Mouse (Mus musculus) midbrain, embryonic 10.5 days (tissue): ENCODE data around the gene Ttll11. TPM values are rescaled to one million over a fixed set of nuclear protein-coding genes. Genes with fewer than 3 reads are reported as not detected.

Source experiments
- DNase-seq: peaks from one replicate; pipeline ENCODE4 v3.0.0-alpha.2; 2017; ENCODE audit warnings: low spot score
- H3K27ac ChIP-seq: fragments of 300-500 bp; sonication (generic); replicated peaks from 2 replicates; pipeline ENCODE4 v1.5.1; 2016; ENCODE audit warnings: mild to moderate bottlenecking
- H3K27me3 ChIP-seq: fragments of 300-500 bp; sonication (generic); 2 replicates; pipeline ENCODE4 v1.6.1; 2016; ENCODE audit warnings: low read depth, mild to moderate bottlenecking; ENCODE audit not compliant: poor library complexity, severe bottlenecking
- H3K36me3 ChIP-seq: fragments of 300-500 bp; sonication (generic); 2 replicates; pipeline ENCODE4 v1.6.1; 2016; ENCODE audit warnings: mild to moderate bottlenecking, moderate library complexity
- H3K4me1 ChIP-seq: fragments of 300-500 bp; sonication (generic); 2 replicates; pipeline ENCODE4 v1.6.1; 2016
- H3K4me3 ChIP-seq: fragments of 300-500 bp; sonication (generic); 2 replicates; pipeline ENCODE4 v1.5.1; 2016; ENCODE audit warnings: mild to moderate bottlenecking, moderate library complexity
- H3K9me3 ChIP-seq: fragments of 300-500 bp; sonication (generic); replicated peaks from 2 replicates; pipeline ENCODE4 v1.6.1; 2016; ENCODE audit warnings: mild to moderate bottlenecking
- WGBS: fragments of 180-500 bp; shearing (Covaris S2); methylation state at CpG from one replicate; pipeline ENCODE4 v1.1.7; 2016; 5-methylcytosine and 5-hydroxymethylcytosine counted together
- polyA plus RNA-seq: library from polyadenylated mRNA; unstranded; fragments of >200 nt; fragmentation: Nextera tagmentation; extraction: Ambion mirVana; gene quantifications from 2 replicates; pipeline ENCODE4 v1.2.1, GENCODE M21; 2016

Ttll11 gene
- polyA plus RNA-seq, 1 experiment from 2014 or later = 0.74 TPM

DNA sequence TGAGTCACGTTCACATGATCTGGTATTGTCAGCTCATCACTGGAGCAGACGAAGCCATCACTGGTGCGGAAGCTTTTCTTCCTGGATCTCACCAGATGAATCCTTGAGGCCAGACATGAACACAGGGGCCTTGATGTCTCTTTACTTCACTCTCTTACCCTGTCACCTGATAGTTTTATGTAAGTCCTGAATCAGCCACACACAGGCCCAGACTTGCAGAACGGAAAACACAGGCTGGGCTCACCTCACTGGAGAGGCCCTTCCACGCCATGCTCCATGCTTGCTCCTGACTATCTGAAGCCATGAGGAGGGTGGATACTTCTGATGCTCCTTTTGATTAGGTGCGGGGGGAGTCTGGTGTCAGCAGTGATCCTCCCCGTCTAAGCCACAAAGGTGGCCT, 193.8 kb downstream of the Ttll11 start:
- Histone ChIP-seq H3K36me3 (no peaks in the 10 kb centered on the region), H3K9me3 (no peaks in the 10 kb centered on the region), H3K27me3 (no peaks in the 10 kb centered on the region), H3K27ac (no peak overlapping the region), H3K4me1 (peaks cover 28% of the 10 kb centered on the region), H3K4me3 (no peak overlapping the region)
- 86% methylated on average over 7 of the region's 7 CpGs for WGBS
- DNase-seq = no peak

GRCm38 (mm10) chr2:35783368-35783767, 196.3 kb downstream of the Ttll11 start:
- 77% methylated on average over 10 of the region's 10 CpGs for WGBS
- no peak overlapping the region for H3K4me3 ChIP-seq
- peaks cover 28% of the 10 kb centered on the region for H3K4me1 ChIP-seq
- H3K27me3 ChIP-seq = no peaks in the 10 kb centered on the region
- H3K36me3 ChIP-seq = no peaks in the 10 kb centered on the region
- no peaks in the 10 kb centered on the region for H3K9me3 ChIP-seq
- H3K27ac ChIP-seq = peak overlapping the region; percentile 43; the same call in 1 of the 2 replicates
- DNase-seq = no peak

GRCm38 (mm10) chr2:35779266-35779665, 200.4 kb downstream of the Ttll11 start:
- 91% methylated on average over 5 of the region's 5 CpGs for WGBS
- Histone ChIP-seq H3K27ac (no peak overlapping the region), H3K27me3 (no peaks in the 10 kb centered on the region), H3K36me3 (no peaks in the 10 kb centered on the region), H3K9me3 (no peaks in the 10 kb centered on the region), H3K4me3 (no peak overlapping the region), H3K4me1 (peaks cover 28% of the 10 kb centered on the region)
- DNase-seq = no peak

- WGBS = 92% methylated on average over 9 of the region's 9 CpGs
- DNase-seq = no peak
- Histone ChIP-seq H3K4me1 (peaks cover 7% of the 10 kb centered on the region), H3K27me3 (no peaks in the 10 kb centered on the region), H3K4me3 (no peak overlapping the region), H3K9me3 (no peaks in the 10 kb centered on the region), H3K36me3 (no peaks in the 10 kb centered on the region), H3K27ac (no peak overlapping the region)
These were observed 202.8 kb downstream of the Ttll11 start for GRCm38 (mm10) chr2:35776935-35777334.

DNA sequence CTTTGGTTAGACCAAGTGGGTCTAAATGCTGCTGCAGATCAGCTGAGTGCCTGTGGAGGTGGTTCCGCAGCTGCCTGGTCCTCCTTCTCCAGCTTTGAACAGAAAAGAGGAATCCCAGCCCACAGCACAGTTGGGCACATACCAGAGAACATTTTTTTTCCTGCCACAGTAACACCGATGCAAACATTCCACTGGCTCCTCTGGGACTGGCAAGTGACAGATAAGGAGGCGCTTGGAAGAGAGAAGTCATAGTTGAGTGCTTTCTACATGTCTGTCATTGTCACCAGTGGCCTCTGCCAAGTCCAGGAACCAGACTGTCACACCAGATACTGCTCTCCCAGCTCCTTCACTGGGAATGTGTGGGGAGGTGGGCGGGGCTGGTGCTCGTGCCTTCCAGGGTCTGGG, 204.1 kb downstream of the Ttll11 start:
- no peak for DNase-seq
- H3K9me3 ChIP-seq = no peaks in the 10 kb centered on the region
- 64% methylated on average over 5 of the region's 5 CpGs for WGBS
- no peak overlapping the region for H3K4me3 ChIP-seq
- H3K4me1 ChIP-seq = 0 out of 2 replicates have a peak, but pooled peaks cover 4% of the 10 kb centered on the region
- no peaks in the 10 kb centered on the region for H3K36me3 ChIP-seq
- H3K27me3 ChIP-seq = no peaks in the 10 kb centered on the region
- H3K27ac ChIP-seq = no peak overlapping the region

DNA sequence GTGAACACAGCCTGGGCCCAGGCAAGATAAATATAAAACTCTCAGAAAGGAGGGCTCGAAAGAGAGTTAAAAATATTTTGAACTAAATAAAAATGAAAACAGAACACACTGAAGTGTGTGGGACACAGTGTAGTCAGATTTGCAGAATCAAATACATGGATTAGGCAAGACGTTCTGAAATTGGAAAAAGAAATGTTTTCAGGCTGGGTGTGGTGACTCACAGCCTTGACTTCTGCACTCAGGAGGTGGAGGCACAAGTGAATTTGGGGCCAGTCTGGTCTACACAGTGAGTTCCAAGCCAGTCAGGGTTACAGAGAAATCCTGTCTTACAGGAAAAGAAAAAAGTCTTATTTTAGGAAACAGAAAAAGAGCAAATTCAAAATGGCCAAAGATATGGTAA, 209.2 kb downstream of the Ttll11 start:
- H3K36me3 ChIP-seq = no peaks in the 10 kb centered on the region
- H3K27me3 ChIP-seq = peaks cover 20% of the 10 kb centered on the region; the same call in 1 of the 2 replicates
- no peak for DNase-seq
- WGBS = 86% methylated on average over 2 of the region's 2 CpGs
- no peak overlapping the region for H3K27ac ChIP-seq
- H3K4me3 ChIP-seq = no peak overlapping the region
- peaks cover 16% of the 10 kb centered on the region for H3K4me1 ChIP-seq
- H3K9me3 ChIP-seq = no peaks in the 10 kb centered on the region

DNA sequence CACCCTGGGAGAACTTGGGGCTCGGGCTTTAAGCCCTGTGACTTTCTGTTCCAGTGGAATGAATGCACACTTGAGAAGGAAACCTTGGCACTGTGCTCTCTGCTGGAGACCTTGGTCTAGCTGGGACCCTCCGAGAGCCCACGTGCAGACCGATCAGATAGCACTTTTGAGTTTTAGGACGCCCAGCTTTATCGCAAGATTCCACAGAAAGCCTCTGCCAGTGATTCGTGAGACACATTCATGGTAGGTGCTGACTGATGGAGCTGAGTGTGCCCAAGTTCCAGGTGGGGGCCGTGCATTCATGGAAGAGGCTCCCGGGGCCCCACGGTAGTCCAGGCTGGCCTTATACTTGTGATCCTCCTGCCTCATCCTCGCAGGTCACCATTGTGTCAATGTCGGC, 210.3 kb downstream of the Ttll11 start:
- Histone ChIP-seq H3K36me3 (no peaks in the 10 kb centered on the region), H3K9me3 (no peaks in the 10 kb centered on the region), H3K4me3 (no peak overlapping the region), H3K27ac (no peak overlapping the region), H3K4me1 (peaks cover 15% of the 10 kb centered on the region), H3K27me3 (peaks cover 20% of the 10 kb centered on the region; the same call in 1 of the 2 replicates)
- DNase-seq = no peak
- 85% methylated on average over 12 of the region's 12 CpGs for WGBS

GRCm38 (mm10) chr2:35768538-35769238, 211.0 kb downstream of the Ttll11 start:
- H3K4me1 ChIP-seq = peaks cover 15% of the 10 kb centered on the region
- no peak for DNase-seq
- H3K4me3 ChIP-seq = no peak overlapping the region
- H3K9me3 ChIP-seq = no peaks in the 10 kb centered on the region
- H3K27me3 ChIP-seq = peaks cover 20% of the 10 kb centered on the region; the same call in 1 of the 2 replicates
- WGBS = 42% methylated on average over 4 of the region's 4 CpGs
- H3K27ac ChIP-seq = 0 out of 2 replicates have a peak overlapping the region, but pooled peaks have one; percentile 33
- H3K36me3 ChIP-seq = no peaks in the 10 kb centered on the region

DNA sequence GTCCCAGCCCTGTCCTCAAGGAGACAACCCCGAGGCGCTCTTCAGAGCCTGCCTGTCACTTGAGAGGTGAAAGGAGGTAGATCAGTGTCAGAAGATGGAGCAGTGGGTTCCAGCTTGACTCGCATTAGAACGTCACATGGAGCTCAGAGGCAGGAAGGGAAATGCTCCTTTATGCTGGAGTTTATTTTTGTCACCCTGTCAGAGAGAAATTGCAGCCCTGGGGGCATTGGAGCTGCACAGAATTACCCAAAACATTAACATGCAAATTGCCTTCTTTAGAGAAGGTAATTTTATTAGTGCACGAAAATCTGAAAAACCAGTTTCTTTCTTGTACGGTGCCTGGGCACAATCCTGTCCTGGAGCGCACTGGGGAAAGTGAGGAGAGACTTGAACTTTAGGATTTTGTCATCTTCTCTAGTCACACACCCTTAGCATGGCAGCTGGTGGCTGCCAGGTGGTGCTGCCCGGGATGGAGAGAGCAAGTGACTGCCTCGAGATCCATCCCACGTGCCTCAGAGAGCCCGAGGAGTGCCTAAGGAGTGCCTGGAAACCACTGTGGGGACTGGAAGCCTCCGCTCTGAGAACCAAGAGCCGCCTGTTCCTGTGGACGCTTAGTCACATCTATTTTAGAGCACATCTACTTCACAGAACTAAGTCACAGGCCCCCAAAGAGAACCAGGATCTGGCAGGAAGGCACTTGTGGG, 211.7 kb downstream of the Ttll11 start:
- Histone ChIP-seq H3K36me3 (no peaks in the 10 kb centered on the region), H3K4me1 (peaks cover 15% of the 10 kb centered on the region), H3K9me3 (no peaks in the 10 kb centered on the region), H3K27me3 (peaks cover 20% of the 10 kb centered on the region; the same call in 1 of the 2 replicates), H3K4me3 (no peak overlapping the region), H3K27ac (no peak overlapping the region)
- WGBS = 48% methylated on average over 14 of the region's 14 CpGs
- DNase-seq = no peak

- no peaks in the 10 kb centered on the region for H3K9me3 ChIP-seq
- H3K36me3 ChIP-seq = no peaks in the 10 kb centered on the region
- H3K4me3 ChIP-seq = no peak overlapping the region
- H3K27ac ChIP-seq = no peak overlapping the region
- H3K4me1 ChIP-seq = peaks cover 29% of the 10 kb centered on the region
- H3K27me3 ChIP-seq = peaks cover 18% of the 10 kb centered on the region; the same call in 1 of the 2 replicates
- DNase-seq = no peak
- WGBS = 91% methylated on average over 8 of the region's 8 CpGs
These were observed 215.4 kb downstream of the Ttll11 start for GRCm38 (mm10) chr2:35764328-35764727.

GRCm38 (mm10) chr2:35763818-35764217, 215.9 kb downstream of the Ttll11 start:
- 89% methylated on average over 7 of the region's 7 CpGs for WGBS
- H3K36me3 ChIP-seq = no peaks in the 10 kb centered on the region
- H3K27ac ChIP-seq = no peak overlapping the region

DNA sequence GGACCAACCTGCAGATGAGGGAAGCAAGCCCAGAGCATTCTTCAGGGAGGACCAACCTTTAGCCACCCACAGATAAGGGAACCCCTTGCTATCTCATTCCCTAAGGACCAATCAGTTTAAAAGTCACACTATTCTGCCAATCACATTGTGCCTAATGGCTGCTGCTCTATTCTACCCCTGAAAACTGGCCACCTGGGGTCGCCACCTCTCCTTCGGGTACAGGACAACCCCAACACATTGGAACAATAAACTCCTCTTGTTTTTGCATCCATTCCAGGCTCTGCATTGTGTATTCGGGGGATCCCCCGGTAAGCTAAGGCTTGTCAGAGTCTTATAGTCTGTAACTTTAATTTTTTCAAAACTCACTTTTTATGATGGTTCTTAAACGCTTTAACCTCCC, 218.3 kb downstream of the Ttll11 start:
- peaks cover 19% of the 10 kb centered on the region for H3K4me1 ChIP-seq
- H3K9me3 ChIP-seq = no peaks in the 10 kb centered on the region
- no peak for DNase-seq
- H3K36me3 ChIP-seq = no peaks in the 10 kb centered on the region
- no peak overlapping the region for H3K4me3 ChIP-seq
- H3K27ac ChIP-seq = no peak overlapping the region
- no peaks in the 10 kb centered on the region for H3K27me3 ChIP-seq
- WGBS = 84% methylated on average over 5 of the region's 5 CpGs

More at GRCm38 (mm10) chr2:35763818-35764217, 215.9 kb downstream of the Ttll11 start:
- Histone ChIP-seq H3K4me3 (no peak overlapping the region), H3K4me1 (peaks cover 30% of the 10 kb centered on the region), H3K9me3 (no peaks in the 10 kb centered on the region), H3K27me3 (peaks cover 13% of the 10 kb centered on the region; the same call in 1 of the 2 replicates)
- no peak for DNase-seq

DNA sequence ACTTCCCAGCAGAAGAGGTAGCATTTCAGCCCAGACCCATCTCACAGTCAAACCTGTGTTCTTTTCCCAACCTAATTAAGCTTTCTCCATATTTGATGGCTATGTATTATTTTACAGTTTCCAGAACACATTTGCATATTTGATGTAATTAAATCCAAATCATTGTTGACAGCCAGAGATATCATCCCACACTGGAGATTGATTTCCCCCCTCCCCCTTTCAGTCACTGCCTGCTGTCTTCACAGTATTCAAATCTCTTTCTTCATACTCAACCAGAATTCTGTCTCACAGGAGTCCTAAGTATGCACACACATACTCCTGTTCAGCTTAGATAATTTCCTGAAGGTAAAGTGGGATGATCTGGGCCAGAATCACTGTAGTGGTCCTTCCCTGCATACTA, 218.8 kb downstream of the Ttll11 start:
- Histone ChIP-seq H3K4me3 (no peak overlapping the region), H3K4me1 (peaks cover 16% of the 10 kb centered on the region), H3K36me3 (no peaks in the 10 kb centered on the region), H3K9me3 (no peaks in the 10 kb centered on the region), H3K27me3 (no peaks in the 10 kb centered on the region), H3K27ac (no peak overlapping the region)
- no peak for DNase-seq
